In genomic region chr17:12915881-12916583, GRCm38 (mm10) we compare ENCODE assay signal across 8 mouse cellular contexts. TPM values are rescaled to one million over a fixed set of nuclear protein-coding genes. Genes with fewer than 3 reads are reported as not detected.
A peak's percentile ranks its signal among the peaks of the same experiment; 100 is the strongest.
DNase-seq lines count a peak whose midpoint lies in the region; ATAC-seq and TF ChIP-seq lines count a peak whose summit lies in the region.

TSS of gene Mrpl18 (minus strand) at chr17:12916345.

- peaks cover 71% of the 10 kb centered on the region for H3K36me3 ChIP-seq in hindbrain, embryonic 10.5 days
- H3K36me3 ChIP-seq in lung, postnatal 0 days (ENCODE audit: insufficient read depth, low read length) = peaks cover 22% of the 10 kb centered on the region

- no peak for TF ChIP-seq EP300 in lung, postnatal 0 days (IDR thresholded peaks at IDR 0.05)

- H3K27me3 ChIP-seq in hindbrain, embryonic 10.5 days (ENCODE audit: insufficient read depth, poor library complexity, severe bottlenecking) = no peaks in the 10 kb centered on the region
- H3K27me3 ChIP-seq in lung, postnatal 0 days (replicated peaks; ENCODE audit: insufficient read depth, low read length) = no peaks in the 10 kb centered on the region

- no peak for TF ChIP-seq CTCF in lung, postnatal 0 days (IDR thresholded peaks at IDR 0.05)

- H3K9ac ChIP-seq in lung, postnatal 0 days (replicated peaks; ENCODE audit: low read depth) = peak within 1 kb of the TSS; percentile 93

- H3K9me3 ChIP-seq in hindbrain, embryonic 10.5 days = no peaks in the 10 kb centered on the region
- no peaks in the 10 kb centered on the region for H3K9me3 ChIP-seq in lung, postnatal 0 days (ENCODE audit: low read length)

- peak; percentile 100 for DNase-seq in MN1 (ENCODE audit: low spot score)
- peak; percentile 99 for DNase-seq in cerebellum, adult 9-10 months
- peak; percentile 100 for DNase-seq in hindbrain, embryonic 10.5 days (ENCODE audit: low spot score)
- DNase-seq in layer of hippocampus, adult 9-11 months = peak; percentile 100
- peak; percentile 100 for DNase-seq in lung, postnatal 0 days (ENCODE audit: low spot score)
- peak; percentile 95 for DNase-seq in ovary, postnatal 14 days (ENCODE audit: low spot score)
- DNase-seq in thymus, postnatal 14 days = peak; percentile 99

- peak within 1 kb of the TSS; percentile 97 for H3K27ac ChIP-seq in hindbrain, embryonic 10.5 days
- peak within 1 kb of the TSS; percentile 94 for H3K27ac ChIP-seq in lung, postnatal 0 days (ENCODE audit: low read length)

- WGBS in hindbrain, embryonic 10.5 days = under 1% methylated on average over 56 of the region's 56 CpGs
- under 1% methylated on average over 56 of the region's 56 CpGs for WGBS in lung, postnatal 0 days

- peak within 1 kb of the TSS; percentile 82 for H3K4me2 ChIP-seq in lung, postnatal 0 days (replicated peaks; ENCODE audit: low read depth, low read length)

- peak within 1 kb of the TSS; percentile 98 for H3K4me3 ChIP-seq in hindbrain, embryonic 10.5 days
- H3K4me3 ChIP-seq in lung, postnatal 0 days (ENCODE audit: low read depth, low read length) = peak within 1 kb of the TSS; percentile 89

- ATAC-seq in frontal cortex, adult (ENCODE audit: low TSS enrichment) = peak; percentile 99
- peak; percentile 99 for ATAC-seq in lung, postnatal 0 days

- H3K4me1 ChIP-seq in hindbrain, embryonic 10.5 days (replicated peaks) = peaks cover 18% of the 10 kb centered on the region
- peaks cover 3% of the 10 kb centered on the region; the same call in 1 of the 2 replicates for H3K4me1 ChIP-seq in lung, postnatal 0 days (ENCODE audit: insufficient read depth, low read depth, low read length)

RNA-seq across cellular contexts. Expression of gene Mrpl18, which starts in this region (rescaled TPM):
- polyA plus RNA-seq in hindbrain, embryonic 10.5 days (2016; fragmentation: Nextera tagmentation; extraction: Ambion mirVana) = 175 and 190 TPM in 2 replicates
- 70.2 and 72.9 TPM in 2 replicates for polyA plus RNA-seq in lung, postnatal 0 days (2015; fragmentation: Nextera tagmentation; extraction: Ambion mirVana)

Comparison
In these comparisons a context has a peak if more than half of its experiments do, and no peak if none do; other contexts are left out.
1. Peak in every context shown above with its lines: DNase-seq, ATAC-seq, H3K4me3 ChIP-seq and H3K27ac ChIP-seq.